Mouse (Mus musculus) midbrain, embryonic 13.5 days (tissue): ENCODE measurements around the gene Syt1. TPM values are rescaled to one million over a fixed set of nuclear protein-coding genes. Genes with fewer than 3 reads are reported as not detected.
A peak's percentile ranks its signal among the peaks of the same experiment; 100 is the strongest.

Experiments
- ATAC-seq: fragments of 200-750 bp; cut with Nextera tagmentation; 2 replicates; pipeline ENCODE4 v1.8.0; 2017; ENCODE audit warnings: mild to moderate bottlenecking, moderate TSS enrichment, moderate library complexity
- H3K27ac ChIP-seq: fragments of 300-500 bp; sonication (generic); 2 replicates; pipeline ENCODE4 v1.5.1; 2015; ENCODE audit warnings: inconsistent platforms, mild to moderate bottlenecking, moderate library complexity
- H3K27me3 ChIP-seq: fragments of 300-500 bp; sonication (generic); 2 replicates; pipeline ENCODE4 v1.6.1; 2015; ENCODE audit warnings: mild to moderate bottlenecking, inconsistent platforms
- H3K36me3 ChIP-seq: fragments of 300-500 bp; sonication (generic); 2 replicates; pipeline ENCODE4 v1.6.1; 2015; ENCODE audit warnings: mild to moderate bottlenecking, inconsistent platforms
- H3K4me1 ChIP-seq: fragments of 300-500 bp; sonication (generic); replicated peaks from 2 replicates; pipeline ENCODE4 v1.6.1; 2015; ENCODE audit warnings: inconsistent platforms
- H3K4me2 ChIP-seq: fragments of 300-500 bp; sonication (generic); replicated peaks from 2 replicates; pipeline ENCODE4 v1.6.1; 2015; ENCODE audit warnings: moderate library complexity, mild to moderate bottlenecking, inconsistent platforms
- H3K4me3 ChIP-seq: fragments of 300-500 bp; sonication (generic); replicated peaks from 2 replicates; pipeline ENCODE4 v1.5.1; 2015; ENCODE audit warnings: mild to moderate bottlenecking, inconsistent platforms
- H3K9ac ChIP-seq: fragments of 300-500 bp; sonication (generic); replicated peaks from 2 replicates; pipeline ENCODE4 v1.6.1; 2015; ENCODE audit warnings: mild to moderate bottlenecking, inconsistent platforms
- H3K9me3 ChIP-seq: fragments of 300-500 bp; sonication (generic); 2 replicates; pipeline ENCODE4 v1.6.1; 2016; ENCODE audit warnings: mild to moderate bottlenecking, inconsistent platforms
- WGBS: fragments of 180-500 bp; shearing (Covaris S2); methylation state at CpG from one replicate; pipeline ENCODE4 v1.1.7; 2015; 5-methylcytosine and 5-hydroxymethylcytosine counted together
- polyA plus RNA-seq: library from polyadenylated mRNA; unstranded; fragments of >200 nt; fragmentation: Nextera tagmentation; extraction: Ambion mirVana; gene quantifications from 2 replicates; pipeline ENCODE4 v1.2.1, GENCODE M21; 2015

Gene Syt1
- polyA plus RNA-seq, 1 experiment from 2014 or later: 77.2 TPM

GRCm38 (mm10) chr10:108531641-108532040 lies 479.1 kb downstream of the Syt1 start:
- no peak overlapping the region for H3K4me3 ChIP-seq
- ATAC-seq: no peak
- WGBS: 28% methylated on average over 4 of the region's 4 CpGs

GRCm38 (mm10) chr10:108531111-108531510 lies 479.7 kb downstream of the Syt1 start:
- H3K27me3 ChIP-seq: no peaks in the 10 kb centered on the region
- ATAC-seq: 0 out of 2 replicates have a peak, but pooled peaks have one; percentile 48
- no peaks in the 10 kb centered on the region for H3K36me3 ChIP-seq
- H3K4me1 ChIP-seq: peaks cover 8% of the 10 kb centered on the region; the same call in 1 of the 2 replicates
- H3K4me3 ChIP-seq: no peak overlapping the region
- no peak overlapping the region for H3K9ac ChIP-seq
- no peak overlapping the region for H3K27ac ChIP-seq
- no peaks in the 10 kb centered on the region for H3K9me3 ChIP-seq
- no peak overlapping the region for H3K4me2 ChIP-seq
- WGBS: 16% methylated on average over 4 of the region's 4 CpGs

More at GRCm38 (mm10) chr10:108531641-108532040, 479.1 kb downstream of the Syt1 start:
- Histone ChIP-seq H3K4me2 (no peak overlapping the region), H3K4me1 (peaks cover 8% of the 10 kb centered on the region; the same call in 1 of the 2 replicates), H3K36me3 (no peaks in the 10 kb centered on the region), H3K9ac (no peak overlapping the region), H3K9me3 (no peaks in the 10 kb centered on the region), H3K27me3 (no peaks in the 10 kb centered on the region), H3K27ac (no peak overlapping the region)

DNA sequence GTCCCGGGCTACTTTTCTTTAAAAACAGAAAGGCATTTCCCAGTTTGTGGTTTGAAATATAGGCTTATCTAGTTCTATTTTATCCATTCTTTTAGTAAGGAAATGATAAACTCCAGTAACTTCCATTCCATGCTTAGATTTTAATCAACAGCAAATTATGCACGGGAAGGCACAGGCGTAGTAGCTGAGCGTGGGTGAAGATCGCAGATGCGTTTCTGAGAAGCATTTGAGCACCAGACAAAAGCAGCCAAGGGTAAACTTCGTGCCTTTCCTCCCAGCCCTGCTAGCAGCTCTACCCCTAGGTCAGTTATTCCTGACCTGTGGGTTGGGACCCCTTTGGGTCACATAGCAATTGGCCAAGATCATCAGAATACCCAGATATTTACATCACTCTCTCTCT lies 482.4 kb downstream of the Syt1 start:
- no peak overlapping the region for H3K4me2 ChIP-seq
- H3K9me3 ChIP-seq: no peaks in the 10 kb centered on the region
- no peaks in the 10 kb centered on the region for H3K36me3 ChIP-seq
- 88% methylated on average over 7 of the region's 7 CpGs for WGBS
- no peak for ATAC-seq
- H3K27ac ChIP-seq: no peak overlapping the region
- peaks cover 23% of the 10 kb centered on the region for H3K4me1 ChIP-seq
- no peaks in the 10 kb centered on the region for H3K27me3 ChIP-seq
- no peak overlapping the region for H3K4me3 ChIP-seq
- no peak overlapping the region for H3K9ac ChIP-seq

GRCm38 (mm10) chr10:108525506-108525905 lies 485.3 kb downstream of the Syt1 start:
- Histone ChIP-seq H3K4me2 (no peak overlapping the region), H3K9ac (no peak overlapping the region), H3K27ac (no peak overlapping the region; the same call in 1 of the 2 replicates), H3K27me3 (no peaks in the 10 kb centered on the region), H3K36me3 (no peaks in the 10 kb centered on the region), H3K4me3 (no peak overlapping the region), H3K9me3 (no peaks in the 10 kb centered on the region), H3K4me1 (peaks cover 15% of the 10 kb centered on the region)
- WGBS: 81% methylated on average over 11 of the region's 11 CpGs
- no peak for ATAC-seq

DNA sequence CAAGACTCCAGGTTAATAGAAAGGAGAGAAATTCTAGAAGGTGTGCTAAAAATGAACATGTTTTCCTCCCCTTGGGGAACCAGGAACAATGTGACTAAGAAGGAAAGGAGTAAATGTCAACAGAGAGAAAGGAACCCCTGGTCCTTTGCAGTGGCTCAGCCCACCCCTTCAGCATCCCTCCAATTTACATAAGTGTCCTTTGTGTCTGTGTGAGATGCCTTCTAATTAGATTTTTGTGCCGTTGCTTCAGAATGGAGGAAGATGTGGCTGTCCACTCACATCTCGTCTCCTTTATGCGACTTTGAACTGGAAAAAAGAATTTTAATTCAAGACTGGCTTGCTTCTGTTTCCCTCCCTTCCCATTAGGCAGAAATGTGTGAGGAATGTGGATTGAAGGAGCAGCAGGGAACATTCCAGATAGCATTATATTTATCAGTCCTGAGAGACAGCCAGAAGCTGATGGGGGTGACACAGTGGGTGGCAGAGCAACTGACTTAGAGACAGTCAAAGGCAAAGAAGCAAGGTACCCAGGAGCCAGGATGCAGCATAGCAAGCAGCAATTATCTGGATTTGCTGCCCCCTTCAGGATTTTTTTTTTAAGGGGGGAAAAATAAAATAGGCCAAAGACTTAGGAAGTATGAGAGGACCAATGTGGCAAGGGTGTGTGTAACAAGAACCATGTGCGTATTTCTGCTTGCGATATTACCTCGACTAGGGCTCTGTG lies 486.3 kb downstream of the Syt1 start:
- WGBS: 41% methylated on average over 6 of the region's 6 CpGs
- Histone ChIP-seq H3K9me3 (no peaks in the 10 kb centered on the region), H3K9ac (no peak overlapping the region), H3K4me3 (no peak overlapping the region), H3K27ac (peak overlapping the region; percentile 22; the same call in 1 of the 2 replicates), H3K36me3 (no peaks in the 10 kb centered on the region), H3K27me3 (no peaks in the 10 kb centered on the region), H3K4me1 (peaks cover 15% of the 10 kb centered on the region), H3K4me2 (no peak overlapping the region)
- ATAC-seq: peak; percentile 93

DNA sequence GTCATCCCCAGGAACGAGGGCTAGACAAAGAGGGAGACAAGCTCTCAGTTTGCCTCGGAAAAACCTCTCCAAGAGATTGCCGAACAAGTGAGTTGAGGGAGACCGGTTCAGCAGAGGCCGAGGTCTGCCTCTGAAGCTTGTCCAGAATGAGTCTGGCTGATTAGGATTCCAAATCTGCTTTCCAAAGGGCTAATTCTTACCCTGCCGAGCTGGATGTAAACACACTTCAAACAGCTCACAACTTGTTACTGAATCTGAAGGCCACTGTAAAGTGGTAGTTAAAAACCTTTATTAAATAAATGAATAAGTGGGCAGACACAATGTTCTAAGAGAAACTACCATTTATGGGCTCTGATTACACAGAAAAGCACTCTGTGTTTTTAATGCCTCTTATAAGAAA lies 491.6 kb downstream of the Syt1 start:
- H3K9me3 ChIP-seq: no peaks in the 10 kb centered on the region
- 35% methylated on average over 6 of the region's 6 CpGs for WGBS
- H3K4me3 ChIP-seq: no peak overlapping the region
- no peak overlapping the region for H3K27ac ChIP-seq
- ATAC-seq: no peak
- no peaks in the 10 kb centered on the region for H3K36me3 ChIP-seq
- peaks cover 3% of the 10 kb centered on the region; the same call in 1 of the 2 replicates for H3K4me1 ChIP-seq
- H3K9ac ChIP-seq: no peak overlapping the region
- H3K27me3 ChIP-seq: no peaks in the 10 kb centered on the region
- H3K4me2 ChIP-seq: no peak overlapping the region

DNA sequence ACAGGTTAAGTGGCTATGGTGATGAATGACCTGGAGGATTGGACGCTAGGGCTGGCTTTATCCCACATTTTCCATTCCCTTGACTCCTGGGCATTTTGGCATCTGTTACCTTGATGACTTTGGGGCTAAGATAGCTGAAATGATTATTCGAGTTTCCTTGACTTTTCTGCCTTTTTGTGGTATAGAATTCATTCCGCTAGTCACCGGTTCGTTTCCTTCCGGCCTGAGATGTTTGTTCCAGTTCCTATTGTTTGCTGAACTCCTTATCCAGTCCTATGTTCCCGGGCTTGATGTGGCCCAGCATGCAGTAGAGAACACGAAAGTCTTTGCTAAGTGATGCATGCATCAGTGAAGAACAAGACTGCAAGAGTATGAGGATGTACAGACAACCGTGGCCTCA lies 493.7 kb downstream of the Syt1 start:
- WGBS: 63% methylated on average over 9 of the region's 9 CpGs
- H3K27ac ChIP-seq: no peak overlapping the region
- H3K9ac ChIP-seq: no peak overlapping the region
- ATAC-seq: no peak
- no peaks in the 10 kb centered on the region for H3K4me1 ChIP-seq
- no peaks in the 10 kb centered on the region for H3K9me3 ChIP-seq
- no peaks in the 10 kb centered on the region for H3K36me3 ChIP-seq
- H3K4me3 ChIP-seq: no peak overlapping the region
- no peaks in the 10 kb centered on the region for H3K27me3 ChIP-seq
- no peak overlapping the region for H3K4me2 ChIP-seq

DNA sequence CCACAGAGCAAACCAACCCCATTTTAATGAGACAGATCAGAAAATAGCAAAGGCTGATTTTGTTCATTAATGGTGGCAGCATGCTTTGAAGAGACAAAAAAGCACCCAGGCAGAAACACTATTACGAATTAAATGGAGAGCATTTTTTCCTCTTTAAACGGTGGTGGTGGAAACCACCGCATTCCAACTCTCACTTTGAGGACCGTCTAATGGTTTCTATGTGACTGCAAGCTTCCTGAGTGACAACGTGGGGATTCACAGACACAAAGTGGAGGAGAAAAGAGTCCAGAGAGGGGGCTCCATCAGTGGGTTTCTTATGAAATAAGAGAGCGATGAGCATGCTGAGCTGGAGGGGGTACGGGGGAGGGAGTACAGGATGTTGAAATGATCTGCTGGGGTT lies 496.1 kb downstream of the Syt1 start:
- no peak overlapping the region for H3K9ac ChIP-seq
- ATAC-seq: no peak
- H3K27me3 ChIP-seq: no peaks in the 10 kb centered on the region
- WGBS: 68% methylated on average over 7 of the region's 7 CpGs
- H3K27ac ChIP-seq: no peak overlapping the region
- no peak overlapping the region for H3K4me2 ChIP-seq
- no peaks in the 10 kb centered on the region for H3K36me3 ChIP-seq
- H3K4me3 ChIP-seq: no peak overlapping the region
- no peaks in the 10 kb centered on the region for H3K9me3 ChIP-seq
- no peaks in the 10 kb centered on the region for H3K4me1 ChIP-seq

- no peaks in the 10 kb centered on the region for H3K27me3 ChIP-seq
- 87% methylated on average over 3 of the region's 3 CpGs for WGBS
- no peak for ATAC-seq
- H3K9me3 ChIP-seq: no peaks in the 10 kb centered on the region
- no peak overlapping the region for H3K4me2 ChIP-seq
- H3K4me1 ChIP-seq: peaks cover 9% of the 10 kb centered on the region
- no peak overlapping the region for H3K9ac ChIP-seq
- H3K27ac ChIP-seq: no peak overlapping the region
- no peak overlapping the region for H3K4me3 ChIP-seq
- H3K36me3 ChIP-seq: no peaks in the 10 kb centered on the region
These were observed 501.2 kb downstream of the Syt1 start for GRCm38 (mm10) chr10:108509579-108509978.

DNA sequence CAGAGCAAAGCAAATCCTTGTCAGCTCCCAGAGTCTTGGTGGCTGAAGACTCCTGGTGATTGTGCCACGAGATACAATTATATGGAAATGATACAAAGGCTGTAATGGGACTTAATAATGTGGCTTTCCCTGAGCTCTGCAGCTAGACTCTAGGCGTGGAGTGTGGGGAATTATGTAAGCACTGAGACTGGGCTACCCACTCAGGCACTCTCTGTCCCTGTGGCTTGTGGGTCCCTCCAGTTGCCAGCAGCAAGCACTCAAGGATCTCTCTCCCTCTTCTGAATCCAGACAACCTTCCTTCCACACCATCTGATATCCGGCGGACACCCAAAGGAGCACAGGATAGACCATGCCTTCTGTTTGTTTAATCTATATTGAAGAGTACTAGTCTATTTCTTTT lies 503.9 kb downstream of the Syt1 start:
- Histone ChIP-seq H3K9me3 (no peaks in the 10 kb centered on the region), H3K27me3 (no peaks in the 10 kb centered on the region), H3K4me2 (no peak overlapping the region), H3K36me3 (no peaks in the 10 kb centered on the region), H3K9ac (no peak overlapping the region), H3K4me3 (no peak overlapping the region), H3K4me1 (peaks cover 14% of the 10 kb centered on the region), H3K27ac (no peak overlapping the region)
- no peak for ATAC-seq
- 78% methylated on average over 4 of the region's 4 CpGs for WGBS

GRCm38 (mm10) chr10:108504925-108505324 lies 505.9 kb downstream of the Syt1 start:
- H3K36me3 ChIP-seq: 0 out of 2 replicates have a peak, but pooled peaks cover 2% of the 10 kb centered on the region
- WGBS: 69% methylated on average over 7 of the region's 7 CpGs
- H3K4me2 ChIP-seq: no peak overlapping the region
- H3K4me3 ChIP-seq: no peak overlapping the region
- H3K27ac ChIP-seq: no peak overlapping the region
- no peak overlapping the region for H3K9ac ChIP-seq
- ATAC-seq: no peak
- no peaks in the 10 kb centered on the region for H3K9me3 ChIP-seq
- H3K4me1 ChIP-seq: peaks cover 14% of the 10 kb centered on the region
- no peaks in the 10 kb centered on the region for H3K27me3 ChIP-seq

GRCm38 (mm10) chr10:108504128-108504870 lies 506.5 kb downstream of the Syt1 start:
- 62% methylated on average over 21 of the region's 21 CpGs for WGBS
- H3K27me3 ChIP-seq: no peaks in the 10 kb centered on the region
- H3K9me3 ChIP-seq: no peaks in the 10 kb centered on the region
- H3K4me3 ChIP-seq: no peak overlapping the region
- H3K27ac ChIP-seq: no peak overlapping the region
- no peak overlapping the region for H3K9ac ChIP-seq
- H3K4me2 ChIP-seq: no peak overlapping the region
- H3K4me1 ChIP-seq: peaks cover 14% of the 10 kb centered on the region
- 0 out of 2 replicates have a peak, but pooled peaks have one; percentile 34 for ATAC-seq
- H3K36me3 ChIP-seq: 0 out of 2 replicates have a peak, but pooled peaks cover 2% of the 10 kb centered on the region
